In the genomic region with DNA sequence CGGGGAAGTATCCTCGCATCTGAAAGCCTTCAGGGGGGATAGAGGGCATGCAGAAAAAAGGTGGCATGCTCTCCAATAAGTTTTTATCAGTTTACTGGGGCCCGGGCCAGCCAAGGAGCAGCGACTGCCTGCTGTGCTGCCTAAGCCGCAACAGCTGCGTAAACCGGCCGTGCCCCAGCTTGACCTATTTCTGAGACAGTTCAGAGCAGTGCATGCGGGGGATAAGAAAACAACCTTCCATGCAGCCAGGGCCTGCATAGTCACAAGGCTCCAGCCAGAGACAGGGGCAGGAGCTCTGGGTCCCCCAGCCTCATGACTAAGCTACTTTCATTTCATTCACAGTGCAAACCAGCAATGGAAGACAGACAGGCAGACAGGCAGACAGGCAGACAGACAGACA, we compare ENCODE assay signal across 12 mouse cellular contexts. TPM values are rescaled to one million over a fixed set of nuclear protein-coding genes. Genes with fewer than 3 reads are reported as not detected.
DNase-seq lines count a peak whose midpoint lies in the region; ATAC-seq and TF ChIP-seq lines count a peak whose summit lies in the region.
"Had no signal": no experiment of that assay in that cellular context is flagged by ENCODE, and none has a peak within 500 bp of the region (broad histone marks: within the 10 kb centered on the region; RNA-seq: fewer than 3 reads in every experiment).

No protein-coding gene starts in this region.

- H3K9ac ChIP-seq in heart, embryonic 12.5 days = no peak overlapping the region
- no peak overlapping the region for H3K9ac ChIP-seq in midbrain, embryonic 12.5 days (replicated peaks)
- H3K9ac ChIP-seq in midbrain, postnatal 0 days (replicated peaks; ENCODE audit: low read length, poor library complexity, severe bottlenecking) = no peak overlapping the region
- H3K9ac ChIP-seq in limb, embryonic 13.5 days = no peak overlapping the region

- H3K4me3 ChIP-seq in heart, embryonic 12.5 days = peak overlapping the region; percentile 27
- 0 out of 2 replicates have a peak overlapping the region, but pooled peaks have one; percentile 6 for H3K4me3 ChIP-seq in midbrain, embryonic 12.5 days
- H3K4me3 ChIP-seq in midbrain, postnatal 0 days (ENCODE audit: low read depth, low read length) = no peak overlapping the region
- no peak overlapping the region for H3K4me3 ChIP-seq in limb, embryonic 13.5 days

- H3K27ac ChIP-seq in heart, embryonic 12.5 days (ENCODE audit: poor library complexity, severe bottlenecking) = no peak overlapping the region
- H3K27ac ChIP-seq in midbrain, embryonic 12.5 days (replicated peaks) = peak overlapping the region; percentile 73
- H3K27ac ChIP-seq in midbrain, postnatal 0 days (ENCODE audit: low read depth, low read length) = no peak overlapping the region
- H3K27ac ChIP-seq in limb, embryonic 13.5 days = no peak overlapping the region
- H3K27ac ChIP-seq: kidney, postnatal 0 days; macrophage had no signal

- 10% methylated on average over 9 of the region's 9 CpGs for WGBS in heart, embryonic 12.5 days
- under 1% methylated on average over 9 of the region's 9 CpGs for WGBS in midbrain, embryonic 12.5 days
- WGBS in midbrain, postnatal 0 days = 19% methylated on average over 9 of the region's 9 CpGs
- 5% methylated on average over 9 of the region's 9 CpGs for WGBS in limb, embryonic 13.5 days

- no peak for DNase-seq in heart, postnatal 36 days
- DNase-seq in midbrain, postnatal 0 days (ENCODE audit: low spot score) = no peak
- DNase-seq in thymus, postnatal 10 days (ENCODE audit: low spot score in 2 of 2) = no peak
- DNase-seq in spleen, postnatal 4 days (ENCODE audit: low spot score in 2 of 2) = no peak
- no peak for DNase-seq in kidney, postnatal 10 days
- DNase-seq: gastrocnemius, postnatal 25 days had no signal

- H3K27me3 ChIP-seq in heart, embryonic 12.5 days (replicated peaks) = peaks cover 62% of the 10 kb centered on the region
- H3K27me3 ChIP-seq in midbrain, embryonic 12.5 days = peaks cover 74% of the 10 kb centered on the region
- peaks cover 28% of the 10 kb centered on the region for H3K27me3 ChIP-seq in midbrain, postnatal 0 days (ENCODE audit: insufficient read depth, low read length)
- peaks cover 74% of the 10 kb centered on the region for H3K27me3 ChIP-seq in limb, embryonic 13.5 days

- no peaks in the 10 kb centered on the region for H3K4me1 ChIP-seq in heart, embryonic 12.5 days (replicated peaks)
- peaks cover 21% of the 10 kb centered on the region; the same call in 1 of the 2 replicates for H3K4me1 ChIP-seq in midbrain, embryonic 12.5 days
- H3K4me1 ChIP-seq in midbrain, postnatal 0 days (ENCODE audit: insufficient read depth, low read length) = no peaks in the 10 kb centered on the region
- H3K4me1 ChIP-seq in limb, embryonic 13.5 days = peaks cover 6% of the 10 kb centered on the region; the same call in 1 of the 2 replicates

- no peaks in the 10 kb centered on the region for H3K9me3 ChIP-seq in heart, embryonic 12.5 days (replicated peaks)
- no peaks in the 10 kb centered on the region for H3K9me3 ChIP-seq in midbrain, embryonic 12.5 days
- H3K9me3 ChIP-seq in midbrain, postnatal 0 days (ENCODE audit: low read length) = no peaks in the 10 kb centered on the region
- H3K9me3 ChIP-seq in limb, embryonic 13.5 days = no peaks in the 10 kb centered on the region

- H3K36me3 ChIP-seq in heart, embryonic 12.5 days = no peaks in the 10 kb centered on the region
- H3K36me3 ChIP-seq in midbrain, embryonic 12.5 days = no peaks in the 10 kb centered on the region
- H3K36me3 ChIP-seq in midbrain, postnatal 0 days (ENCODE audit: insufficient read depth, low read length) = no peaks in the 10 kb centered on the region
- no peaks in the 10 kb centered on the region for H3K36me3 ChIP-seq in limb, embryonic 13.5 days

- no peak for TF ChIP-seq CTCF in midbrain, postnatal 0 days (IDR thresholded peaks at IDR 0.05)

- intact Hi-C loops in heart, postnatal 36 days (cut with DNase I) = no loop called here

- ATAC-seq in heart, embryonic 12.5 days (ENCODE audit: insufficient number of reproducible peaks, low FRiP score) = no peak
- peak; percentile 75; the same call in 1 of the 2 replicates for ATAC-seq in midbrain, embryonic 12.5 days (ENCODE audit: low FRiP score, low read depth)
- ATAC-seq in midbrain, postnatal 0 days (ENCODE audit: low FRiP score) = no peak
- peak; percentile 36; the same call in 1 of the 2 replicates for ATAC-seq in limb, embryonic 13.5 days (ENCODE audit: low FRiP score, low read depth)

- H3K4me2 ChIP-seq in heart, embryonic 12.5 days = peak overlapping the region; percentile 47
- H3K4me2 ChIP-seq in midbrain, embryonic 12.5 days (replicated peaks) = peak overlapping the region; percentile 38
- no peak overlapping the region; the same call in 1 of the 2 replicates for H3K4me2 ChIP-seq in midbrain, postnatal 0 days (ENCODE audit: low read depth, low read length, poor library complexity, severe bottlenecking)
- H3K4me2 ChIP-seq in limb, embryonic 13.5 days (replicated peaks) = peak overlapping the region; percentile 31; the same call in 1 of the 2 replicates

RNA-seq across cellular contexts. Expression of a gene that starts 15.1 kb away (rescaled TPM):
- polyA plus RNA-seq in heart, embryonic 12.5 days (2016; fragmentation: Nextera tagmentation; extraction: Ambion mirVana) = 0.10 and 0.12 TPM in 2 replicates
- not detected for total RNA-seq in heart, postnatal 36 days (2021)
- polyA plus RNA-seq in midbrain, embryonic 12.5 days (2016; fragmentation: Nextera tagmentation; extraction: Ambion mirVana) = 53.6 and 61.9 TPM in 2 replicates
- total RNA-seq in midbrain, postnatal 0 days (2014; rRNA removed) = 5.3 and 5.8 TPM in 2 replicates
- 4.4 and 4.5 TPM in 2 replicates for polyA plus RNA-seq in midbrain, postnatal 0 days (2015; fragmentation: Nextera tagmentation; extraction: Ambion mirVana)
- polyA plus RNA-seq in limb, embryonic 13.5 days (2015; fragmentation: Nextera tagmentation; extraction: Ambion mirVana) = 0.95 and 1.1 TPM in 2 replicates
- total RNA-seq: left cerebral cortex, postnatal 36 days had no signal
- polyA plus RNA-seq: kidney, postnatal 0 days; macrophage had no signal

Comparison
In these comparisons a context has a peak if more than half of its experiments do, and no peak if none do; other contexts are left out.
1. ATAC-seq: peak in midbrain, embryonic 12.5 days (single experiment) and limb, embryonic 13.5 days (single experiment); none in heart, embryonic 12.5 days (single experiment) and midbrain, postnatal 0 days (single experiment).
2. H3K4me3 ChIP-seq: peak in heart, embryonic 12.5 days (single experiment) and midbrain, embryonic 12.5 days (single experiment); none in midbrain, postnatal 0 days (single experiment) and limb, embryonic 13.5 days (single experiment).